Mouse (Mus musculus) CH12.LX (cell line): ENCODE results near the gene Nrxn3. TPM values are rescaled to one million over a fixed set of nuclear protein-coding genes. Genes with fewer than 3 reads are reported as not detected.

ENCODE experiments used
- DNase-seq: peaks from one replicate; pipeline ENCODE4 v3.0.0-alpha.2; 2013; ENCODE audit errors: extremely low read depth
- H3K27ac ChIP-seq: 2 replicates; pipeline ENCODE4 v1.5.1; 2012; ENCODE audit warnings: low read depth, mild to moderate bottlenecking, control low read depth, moderate library complexity; ENCODE audit not compliant: insufficient read depth
- H3K27me3 ChIP-seq: replicated peaks from 2 replicates; pipeline ENCODE3; 2012; ENCODE audit warnings: inconsistent platforms
- H3K36me3 ChIP-seq, 2 experiments: replicated peaks in 1 of 2; 2 replicates each; pipeline versions ENCODE3 to v1.6.1; 2012; ENCODE audit warnings: inconsistent platforms in 1 of 2, low read length in 1 of 2, mild to moderate bottlenecking in 1 of 2, mixed read lengths in 1 of 2, moderate library complexity in 1 of 2; ENCODE audit not compliant: control insufficient read depth in 1 of 2, insufficient read depth in 1 of 2
- H3K4me1 ChIP-seq, 2 experiments: 2 replicates each; pipeline ENCODE4 v1.6.1; 2012; ENCODE audit warnings: inconsistent platforms in 1 of 2, moderate library complexity in 1 of 2; ENCODE audit not compliant: insufficient read depth in 2 of 2, control insufficient read depth in 1 of 2
- H3K4me2 ChIP-seq: 2 replicates; pipeline ENCODE4 v1.6.1; 2012; ENCODE audit warnings: low read depth, mild to moderate bottlenecking, control low read depth; ENCODE audit not compliant: poor library complexity, insufficient read depth, severe bottlenecking
- H3K4me3 ChIP-seq, 3 experiments: fragments of 150-350 bp in 1 of 3; sonication (generic) in 1 of 3; replicated peaks in 1 of 3; 2 replicates each; pipeline versions ENCODE3 to v1.5.1; 2011 to 2012; ENCODE audit warnings: low read depth in 2 of 3, low read length in 2 of 3, mild to moderate bottlenecking in 2 of 3, moderate library complexity in 2 of 3, control low read depth in 1 of 3, improper control_type of control experiment in 1 of 3, inconsistent platforms in 1 of 3, mixed read lengths in 1 of 3; ENCODE audit not compliant: poor library complexity in 1 of 3
- H3K79me2 ChIP-seq: replicated peaks from 2 replicates; pipeline ENCODE4 v1.6.1; 2012; ENCODE audit warnings: mild to moderate bottlenecking, moderate library complexity; ENCODE audit not compliant: control insufficient read depth, poor library complexity, insufficient read depth, severe bottlenecking; ENCODE audit errors: extremely low read depth
- H3K9ac ChIP-seq: 2 replicates; pipeline ENCODE4 v1.6.1; 2012; ENCODE audit warnings: low read depth, mild to moderate bottlenecking, control low read depth, moderate library complexity; ENCODE audit not compliant: insufficient read depth
- H3K9me3 ChIP-seq: replicated peaks from 2 replicates; pipeline ENCODE3; 2012; ENCODE audit warnings: low read length, inconsistent platforms, mixed read lengths
- CHD1 ChIP-seq: IDR thresholded peaks from 2 replicates; pipeline ENCODE4 v1.6.1; 2012; ENCODE audit warnings: low read depth, low read length, improper control_type of control experiment, inconsistent platforms
- CHD2 ChIP-seq: IDR thresholded peaks from 2 replicates; pipeline ENCODE4 v1.6.1; 2011; ENCODE audit warnings: low read length, improper control_type of control experiment
- HCFC1 ChIP-seq: IDR thresholded peaks from 2 replicates; pipeline ENCODE4 v1.6.1; 2012; ENCODE audit warnings: low read depth, mild to moderate bottlenecking, inconsistent platforms, low read length, improper control_type of control experiment
- JUND ChIP-seq: conservative IDR thresholded peaks from 2 replicates; pipeline ENCODE4 v1.6.1; 2011; ENCODE audit warnings: low read depth, low read length, improper control_type of control experiment
- MYC ChIP-seq: IDR thresholded peaks from 2 replicates; pipeline ENCODE4 v1.6.1; 2011; ENCODE audit warnings: low read depth, mild to moderate bottlenecking, improper control_type of control experiment, low read length
- NELFE ChIP-seq: IDR thresholded peaks from 2 replicates; pipeline ENCODE4 v1.6.1; 2011; ENCODE audit warnings: low read depth, low read length, improper control_type of control experiment
- NRF1 ChIP-seq: IDR thresholded peaks from 2 replicates; pipeline ENCODE4 v1.6.1; 2014; ENCODE audit warnings: low read depth, mild to moderate bottlenecking, inconsistent platforms, low read length, improper control_type of control experiment, moderate library complexity
- POLR2AphosphoS2 ChIP-seq: IDR thresholded peaks from 2 replicates; pipeline ENCODE4 v1.6.1; 2011; ENCODE audit warnings: low read depth, low read length, improper control_type of control experiment
- RCOR1 ChIP-seq: conservative IDR thresholded peaks from 2 replicates; pipeline ENCODE4 v1.6.1; 2012; ENCODE audit warnings: low read depth, mild to moderate bottlenecking, inconsistent platforms, low read length, improper control_type of control experiment
- SMC3 ChIP-seq: IDR thresholded peaks from 2 replicates; pipeline ENCODE4 v1.6.1; 2011; ENCODE audit warnings: low read depth, low read length, improper control_type of control experiment
- TBP ChIP-seq: conservative IDR thresholded peaks from 2 replicates; pipeline ENCODE4 v1.6.1; 2011; ENCODE audit warnings: low read depth, low read length, improper control_type of control experiment
- TCF12 ChIP-seq: IDR thresholded peaks from 2 replicates; pipeline ENCODE4 v1.6.1; 2014; ENCODE audit warnings: low read depth, mild to moderate bottlenecking, inconsistent platforms, low read length, improper control_type of control experiment
- USF1 ChIP-seq: IDR thresholded peaks from 2 replicates; pipeline ENCODE4 v1.6.1; 2014; ENCODE audit warnings: low read depth, mild to moderate bottlenecking, inconsistent platforms, low read length, improper control_type of control experiment
- ZC3H11A ChIP-seq: IDR thresholded peaks from 2 replicates; pipeline ENCODE4 v1.6.1; 2012; ENCODE audit warnings: low read depth, mild to moderate bottlenecking, inconsistent platforms, low read length, improper control_type of control experiment
- ZKSCAN1 ChIP-seq: IDR thresholded peaks from 2 replicates; pipeline ENCODE4 v1.6.1; 2012; ENCODE audit warnings: low read depth, inconsistent platforms, low read length, improper control_type of control experiment, borderline replicate concordance
- ZNF384 ChIP-seq: IDR thresholded peaks from 2 replicates; pipeline ENCODE4 v1.6.1; 2012; ENCODE audit warnings: low read depth, low read length, improper control_type of control experiment, inconsistent platforms
- dilution Hi-C: fragments of 300-500 bp; cut with MboI; formaldehyde crosslinking; loops from 2 replicates; pipeline ENCODE4 v1.14.3; 2020; ENCODE audit warnings: low sequenced_read_pairs; ENCODE audit not compliant: extremely low pct_unique_long_range_greater_than_20kb, extremely low pct_ligation_motif_present
- in situ Hi-C: fragments of 300-500 bp; cut with MboI; formaldehyde crosslinking; loops from 3 replicates; pipeline ENCODE4 v1.14.3; 2019; ENCODE audit warnings: low sequenced_read_pairs, low pct_ligation_motif_present, low pct_unique_long_range_greater_than_20kb, mixed read lengths
- polyA plus RNA-seq: library from polyadenylated mRNA; unstranded; fragments of >175 nt; gene quantifications from 2 replicates; pipeline ENCODE4 v1.2.1, GENCODE M21; 2012; ENCODE audit warnings: low read depth; ENCODE audit not compliant: insufficient read length
- total RNA-seq, 2 experiments: library from RNA; depleted of rRNA; stranded (reverse); fragments of 300-350 nt in 1 of 2; fragments of >200 nt in 1 of 2; gene quantifications; 2 replicates each; pipeline ENCODE4 v1.2.3; 2012 to 2014

Gene Nrxn3
- total and polyA plus RNA-seq, 3 experiments = 0.04 to 0.17 (median 0.09) TPM

- no peaks in the 10 kb centered on the region for H3K79me2 ChIP-seq
- no peak for DNase-seq
- no peaks in the 10 kb centered on the region for H3K9me3 ChIP-seq
- dilution Hi-C loops (no loop called here), in situ Hi-C loops (no loop called here)
- no peaks in the 10 kb centered on the region for H3K36me3 ChIP-seq
- H3K27me3 ChIP-seq = no peaks in the 10 kb centered on the region
- H3K9ac ChIP-seq = no peak overlapping the region
- H3K27ac ChIP-seq = no peak overlapping the region
- no peak overlapping the region for H3K4me3 ChIP-seq
- H3K4me1 ChIP-seq = peaks cover 0 to 14% of the 10 kb centered on the region in 2 experiments; a peak in 2 of 4 replicates
- no peak overlapping the region for H3K4me2 ChIP-seq
- TF ChIP-seq USF1 (no peak), TCF12 (no peak), ZNF384 (no peak), CHD2 (no peak), NRF1 (no peak), CHD1 (no peak), MYC (no peak), JUND (no peak)
These were observed 1337.1 kb downstream of the Nrxn3 start for GRCm38 (mm10) chr12:90059786-90060185.

- H3K27ac ChIP-seq = no peak overlapping the region
- H3K27me3 ChIP-seq = no peaks in the 10 kb centered on the region
- no peaks in the 10 kb centered on the region for H3K9me3 ChIP-seq
- H3K36me3 ChIP-seq = no peaks in the 10 kb centered on the region
- H3K4me1 ChIP-seq = peaks cover 0 to 14% of the 10 kb centered on the region in 2 experiments; a peak in 2 of 4 replicates
- in situ Hi-C loops = no loop called here
- dilution Hi-C loops = no loop called here
- no peak overlapping the region for H3K4me3 ChIP-seq
- no peaks in the 10 kb centered on the region for H3K79me2 ChIP-seq
- no peak overlapping the region for H3K4me2 ChIP-seq
- DNase-seq = peak; percentile 24
- TF ChIP-seq RCOR1 (no peak), ZC3H11A (no peak), ZNF384 (no peak), POLR2AphosphoS2 (no peak), HCFC1 (no peak)
- TF ChIP-seq, all 38 proteins: peak for 0
- no peak overlapping the region for H3K9ac ChIP-seq
These were observed 1338.6 kb downstream of the Nrxn3 start for GRCm38 (mm10) chr12:90061312-90061711.

- peaks cover 0 to 14% of the 10 kb centered on the region in 2 experiments; a peak in 2 of 4 replicates for H3K4me1 ChIP-seq
- H3K4me3 ChIP-seq = no peak overlapping the region
- no peaks in the 10 kb centered on the region for H3K79me2 ChIP-seq
- no peak overlapping the region for H3K27ac ChIP-seq
- in situ Hi-C loops = no loop called here
- no peaks in the 10 kb centered on the region for H3K27me3 ChIP-seq
- H3K9ac ChIP-seq = no peak overlapping the region
- dilution Hi-C loops = no loop called here
- H3K9me3 ChIP-seq = no peaks in the 10 kb centered on the region
- no peak for TF ChIP-seq NRF1
- TF ChIP-seq ZKSCAN1 = no peak
- TF ChIP-seq SMC3 = no peak
- TF ChIP-seq NELFE = no peak
- no peak for TF ChIP-seq CHD2
- TF ChIP-seq TBP = no peak
- TF ChIP-seq, all 38 proteins: peak for 0
- no peak for DNase-seq
- Histone ChIP-seq H3K4me2 (no peak overlapping the region), H3K36me3 (no peaks in the 10 kb centered on the region)
These were observed 1339.5 kb downstream of the Nrxn3 start for GRCm38 (mm10) chr12:90062219-90062618.
